Comparison of ENCODE assay signal across 8 mouse cellular contexts in the genomic region with DNA sequence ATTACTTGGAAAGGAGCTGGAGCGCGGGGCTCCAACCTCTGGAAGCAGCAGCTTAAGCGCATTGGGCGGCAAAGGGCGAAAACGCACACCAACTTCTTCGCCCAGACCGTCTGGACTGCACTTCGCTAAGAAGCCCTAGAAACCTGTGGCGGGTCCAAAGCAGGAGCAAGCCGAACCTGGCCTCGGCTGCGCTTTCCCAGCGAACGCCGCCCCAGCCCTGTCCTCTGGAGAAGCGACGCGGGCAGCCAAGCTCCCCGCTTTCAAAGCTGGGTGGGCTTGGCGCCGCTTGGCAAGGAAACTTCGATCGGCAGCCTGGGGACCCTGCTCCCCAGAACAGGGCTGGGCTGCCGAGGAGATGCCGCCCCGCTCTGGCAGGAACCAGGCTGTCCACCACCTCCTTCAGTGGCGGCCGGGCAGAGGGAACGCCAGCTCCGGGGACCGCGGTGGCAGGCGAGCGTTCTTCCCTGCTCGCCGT. TPM values are rescaled to one million over a fixed set of nuclear protein-coding genes. Genes with fewer than 3 reads are reported as not detected.
DNase-seq lines count a peak whose midpoint lies in the region; ATAC-seq and TF ChIP-seq lines count a peak whose summit lies in the region.

No protein-coding gene starts in this region.

- intact Hi-C loops in left cerebral cortex, adult 2 months (cut with DNase I), result loop anchor here (1.0 to 10.0 kb wide), 2 partner anchors 130 to 316 kb away; a partner anchor contains a TSS
- intact Hi-C loops in left cerebral cortex, postnatal 10 days (cut with DNase I), result loop anchor here (5.0 kb wide), 2 partner anchors 104 to 131 kb away; no protein-coding TSS in a partner anchor
- intact Hi-C loops in left cerebral cortex, postnatal 36 days (cut with DNase I), result loop anchor here (5.0 kb wide), 1 partner anchor 131 kb away; no protein-coding TSS in a partner anchor

- WGBS in forebrain, embryonic 16.5 days, result 16% methylated on average over 34 of the region's 37 CpGs
- 18% methylated on average over 31 of the region's 37 CpGs for WGBS in midbrain, embryonic 11.5 days

- H3K4me3 ChIP-seq in left cerebral cortex, adult 2 months, result peak overlapping the region; percentile 66
- H3K4me3 ChIP-seq in forebrain, embryonic 16.5 days (replicated peaks; ENCODE audit: low read length), result peak overlapping the region; percentile 64
- peak overlapping the region; percentile 50 for H3K4me3 ChIP-seq in midbrain, embryonic 11.5 days (ENCODE audit: low read depth, low read length)

- H3K9ac ChIP-seq in forebrain, embryonic 16.5 days (replicated peaks; ENCODE audit: low read depth, low read length), result peak overlapping the region; percentile 73
- H3K9ac ChIP-seq in midbrain, embryonic 11.5 days (ENCODE audit: low read length), result peak overlapping the region; percentile 72

- H3K9me3 ChIP-seq in forebrain, embryonic 16.5 days (ENCODE audit: control insufficient read depth, low read length), result no peaks in the 10 kb centered on the region
- no peaks in the 10 kb centered on the region for H3K9me3 ChIP-seq in midbrain, embryonic 11.5 days (ENCODE audit: control insufficient read depth, low read length)

- no peaks in the 10 kb centered on the region for H3K27me3 ChIP-seq in forebrain, embryonic 16.5 days (replicated peaks; ENCODE audit: control insufficient read depth, insufficient read depth, low read length)
- no peaks in the 10 kb centered on the region for H3K27me3 ChIP-seq in midbrain, embryonic 11.5 days (ENCODE audit: control insufficient read depth, insufficient read depth, low read length)

- peak overlapping the region; percentile 49 for H3K4me2 ChIP-seq in forebrain, embryonic 16.5 days (ENCODE audit: low read length)
- peak overlapping the region; percentile 63 for H3K4me2 ChIP-seq in midbrain, embryonic 11.5 days

- no peaks in the 10 kb centered on the region for H3K36me3 ChIP-seq in forebrain, embryonic 16.5 days (ENCODE audit: control insufficient read depth, insufficient read depth)
- H3K36me3 ChIP-seq in midbrain, embryonic 11.5 days (ENCODE audit: control insufficient read depth, insufficient read depth, low read length), result no peaks in the 10 kb centered on the region

- ATAC-seq in forebrain, embryonic 16.5 days, result peak; percentile 78
- peak; percentile 85 for ATAC-seq in midbrain, embryonic 11.5 days (ENCODE audit: low FRiP score)

- peaks cover 11% of the 10 kb centered on the region for H3K4me1 ChIP-seq in forebrain, embryonic 16.5 days (replicated peaks; ENCODE audit: control insufficient read depth, insufficient read depth, low read length)
- 0 out of 2 replicates have a peak, but pooled peaks cover 2% of the 10 kb centered on the region for H3K4me1 ChIP-seq in midbrain, embryonic 11.5 days (ENCODE audit: control insufficient read depth, insufficient read depth, low read length)

- peak in 1 of 2 experiments; percentile 11 for DNase-seq in left cerebral cortex, adult 2 months (ENCODE audit: extremely low spot score in 1 of 2, low spot score in 2 of 2)
- DNase-seq in left cerebral cortex, postnatal 10 days (ENCODE audit: extremely low spot score in 1 of 2, low spot score in 2 of 2), result no peak
- peak; percentile 30 for DNase-seq in R1 (ENCODE audit: low read depth, low spot score)
- DNase-seq in kidney, postnatal 14 days, result peak; percentile 17
- DNase-seq in midbrain, embryonic 11.5 days (ENCODE audit: low spot score, missing footprints), result peak; percentile 91
- DNase-seq in left cerebral cortex, postnatal 36 days (ENCODE audit: low spot score in 2 of 2), result no peak
- no peak for DNase-seq in layer of hippocampus, adult 8-10 months (ENCODE audit: low spot score in 2 of 2)

- no peak for TF ChIP-seq CTCF in left cerebral cortex, adult 2 months (IDR thresholded peaks at IDR 0.05)

- peak overlapping the region; percentile 78 for H3K27ac ChIP-seq in left cerebral cortex, adult 2 months
- H3K27ac ChIP-seq in forebrain, embryonic 16.5 days (ENCODE audit: low read length), result peak overlapping the region; percentile 94
- peak overlapping the region; percentile 65 for H3K27ac ChIP-seq in midbrain, embryonic 11.5 days (ENCODE audit: low read depth, low read length)

RNA-seq across cellular contexts. Expression of a gene that starts 0.6 kb away (rescaled TPM):
- total RNA-seq in left cerebral cortex, adult 2 months (2021), result 1 to 10 TPM; 8.8 to 9.7 TPM
- total RNA-seq in left cerebral cortex, postnatal 10 days (2021), result 10 to 100 TPM; 16.2 to 20.1 TPM
- polyA plus RNA-seq in forebrain, embryonic 16.5 days (2015; fragmentation: Nextera tagmentation; extraction: Ambion mirVana), result 6.1 and 6.2 TPM in 2 replicates
- 11.8 and 14.0 TPM in 2 replicates for polyA plus RNA-seq in midbrain, embryonic 11.5 days (2014; fragmentation: Nextera tagmentation; extraction: Ambion mirVana)
- 1 to 10 TPM; 8.9 to 9.0 TPM for total RNA-seq in left cerebral cortex, postnatal 36 days (2021)
- 1 to 10 TPM; 7.3 to 9.6 (median 8.2) TPM for total RNA-seq in layer of hippocampus, adult 8-10 months (2022)

RNA-seq across cellular contexts. Expression of a gene that starts 57.0 kb away (rescaled TPM):
- total RNA-seq in left cerebral cortex, adult 2 months (2021), result 10 to 100 TPM; 15.1 to 17.8 TPM
- total RNA-seq in left cerebral cortex, postnatal 10 days (2021), result 10 to 100 TPM; 15.5 to 16.2 TPM
- polyA plus RNA-seq in forebrain, embryonic 16.5 days (2015; fragmentation: Nextera tagmentation; extraction: Ambion mirVana), result 1.3 and 2.0 TPM in 2 replicates
- 0.46 and 0.55 TPM in 2 replicates for polyA plus RNA-seq in midbrain, embryonic 11.5 days (2014; fragmentation: Nextera tagmentation; extraction: Ambion mirVana)
- total RNA-seq in left cerebral cortex, postnatal 36 days (2021), result 10 to 100 TPM; 12.3 to 14.6 TPM
- total RNA-seq in layer of hippocampus, adult 8-10 months (2022), result 10 to 100 TPM; 13.6 to 15.9 (median 15.4) TPM

Comparison
In these comparisons a context has a peak if more than half of its experiments do, and no peak if none do; other contexts are left out.
1. DNase-seq: peak in R1 (single experiment), kidney, postnatal 14 days (single experiment) and midbrain, embryonic 11.5 days (single experiment); none in left cerebral cortex, postnatal 10 days (0 of 2), left cerebral cortex, postnatal 36 days (0 of 2) and layer of hippocampus, adult 8-10 months (0 of 2).
2. Peak in every context shown above with its lines, with median percentiles within 50 percentile points of each other: H3K27ac ChIP-seq and H3K4me3 ChIP-seq.